Mouse (Mus musculus) cerebellum, adult 9-10 months (tissue): ENCODE data around the gene Tmem178b.

Experiments
- DNase-seq: peaks from one replicate; pipeline ENCODE4 v3.0.0; 2022

Tmem178b gene

GRCm38 (mm10) chr6:40098498-40098897, 225.4 kb downstream of the Tmem178b start:
- no peak for DNase-seq

- DNase-seq = no peak
These were observed 228.7 kb downstream of the Tmem178b start for GRCm38 (mm10) chr6:40101785-40102184.

- DNase-seq = peak; percentile 81
These were observed 229.8 kb downstream of the Tmem178b start for GRCm38 (mm10) chr6:40102863-40103262.

- DNase-seq = no peak
These were observed 237.0 kb downstream of the Tmem178b start for GRCm38 (mm10) chr6:40110029-40110428.

- no peak for DNase-seq
These were observed 237.7 kb downstream of the Tmem178b start for GRCm38 (mm10) chr6:40110729-40111128.

GRCm38 (mm10) chr6:40112488-40112887, 239.4 kb downstream of the Tmem178b start:
- DNase-seq = no peak

- no peak for DNase-seq
These were observed 243.2 kb downstream of the Tmem178b start for GRCm38 (mm10) chr6:40116225-40116624.

- no peak for DNase-seq
These were observed 247.1 kb downstream of the Tmem178b start for GRCm38 (mm10) chr6:40120176-40120575.

- DNase-seq = no peak
These were observed 248.4 kb downstream of the Tmem178b start for GRCm38 (mm10) chr6:40121494-40121893.

GRCm38 (mm10) chr6:40123070-40123690, 250.1 kb downstream of the Tmem178b start:
- peak; percentile 68 for DNase-seq

GRCm38 (mm10) chr6:40123960-40124359, 250.9 kb downstream of the Tmem178b start:
- DNase-seq = no peak

GRCm38 (mm10) chr6:40128716-40129115, 255.6 kb downstream of the Tmem178b start:
- no peak for DNase-seq

GRCm38 (mm10) chr6:40131936-40132335, 258.9 kb downstream of the Tmem178b start:
- no peak for DNase-seq

GRCm38 (mm10) chr6:40133436-40133835, 260.4 kb downstream of the Tmem178b start:
- DNase-seq = no peak

- no peak for DNase-seq
These were observed 262.6 kb downstream of the Tmem178b start for GRCm38 (mm10) chr6:40135716-40136115.

GRCm38 (mm10) chr6:40137346-40137745, 264.3 kb downstream of the Tmem178b start:
- DNase-seq = no peak

- no peak for DNase-seq
These were observed 264.9 kb downstream of the Tmem178b start for GRCm38 (mm10) chr6:40137831-40138520.

- no peak for DNase-seq
These were observed 269.5 kb downstream of the Tmem178b start for GRCm38 (mm10) chr6:40142582-40142981.

GRCm38 (mm10) chr6:40144371-40144770, 271.3 kb downstream of the Tmem178b start:
- peak; percentile 40 for DNase-seq

- DNase-seq = peak; percentile 26
These were observed 272.5 kb downstream of the Tmem178b start for GRCm38 (mm10) chr6:40145601-40146000.

GRCm38 (mm10) chr6:40152241-40152640, 279.2 kb downstream of the Tmem178b start:
- no peak for DNase-seq

- DNase-seq = no peak
These were observed 288.3 kb downstream of the Tmem178b start for GRCm38 (mm10) chr6:40161381-40161780.

GRCm38 (mm10) chr6:40173559-40173958, 300.5 kb downstream of the Tmem178b start:
- peak; percentile 92 for DNase-seq

- no peak for DNase-seq
These were observed 304.8 kb downstream of the Tmem178b start for GRCm38 (mm10) chr6:40177870-40178269.

- no peak for DNase-seq
These were observed 307.5 kb downstream of the Tmem178b start for GRCm38 (mm10) chr6:40180551-40180950.
